Mouse (Mus musculus): ENCODE results near the gene Mboat2. TPM values are rescaled to one million over a fixed set of nuclear protein-coding genes. Genes with fewer than 3 reads are reported as not detected.

Mboat2 gene
- polyA plus RNA-seq, 1 experiment, result 6.2 TPM

DNA sequence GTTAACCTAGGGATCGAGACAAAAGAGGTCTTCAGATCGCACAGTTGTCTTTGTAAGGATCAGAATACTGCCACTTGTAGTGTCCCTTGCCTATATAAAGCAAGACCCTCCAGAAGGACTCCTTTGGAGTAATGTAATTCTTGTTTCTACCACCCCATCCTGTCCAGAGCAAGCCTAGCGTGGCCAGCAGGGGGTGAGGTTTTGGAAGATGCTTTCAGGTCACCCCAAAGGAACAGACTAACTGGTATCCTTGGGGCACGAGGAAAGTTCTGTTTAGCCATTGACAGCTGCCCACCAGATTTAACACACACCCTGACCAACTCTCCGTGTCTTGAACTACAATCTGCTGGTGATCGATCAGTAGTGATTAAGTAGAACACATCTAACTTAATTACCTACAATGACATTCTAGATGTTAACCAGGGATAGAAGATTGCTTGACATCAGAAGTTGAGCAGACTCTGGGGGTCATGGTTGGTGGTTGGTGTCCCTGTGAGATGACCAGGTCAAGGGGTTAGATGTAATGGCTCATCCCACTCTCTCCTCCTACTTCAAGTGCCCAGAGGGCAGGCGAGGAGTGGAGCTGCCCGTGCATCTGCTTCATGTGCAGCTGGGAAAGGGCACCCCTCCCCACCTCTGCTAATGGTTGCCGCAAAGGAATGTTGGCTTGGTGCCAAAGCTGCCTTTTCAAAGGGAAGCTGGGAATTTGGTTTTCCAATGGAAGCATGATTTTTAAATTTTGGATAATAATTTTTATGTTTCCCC is 10.6 kb downstream of the Mboat2 start:
- H3K27ac ChIP-seq (ENCODE audit: insufficient read depth, low read depth, low read length), result no peak overlapping the region
- H3K27me3 ChIP-seq (replicated peaks; ENCODE audit: control insufficient read depth, insufficient read depth, low read length), result no peaks in the 10 kb centered on the region
- H3K36me3 ChIP-seq (ENCODE audit: control insufficient read depth, insufficient read depth, low read length), result no peaks in the 10 kb centered on the region
- no peak for TF ChIP-seq POLR2A (IDR thresholded peaks at IDR 0.05; ENCODE audit: low read depth, low read length)
- TF ChIP-seq CTCF (conservative IDR thresholded peaks at IDR 0.05; ENCODE audit: insufficient read depth, insufficient read length, low read depth, low read length), result no peak
- peaks cover 2% of the 10 kb centered on the region; the same call in 1 of the 2 replicates for H3K4me1 ChIP-seq (ENCODE audit: control insufficient read depth, insufficient read depth, low read length)
- H3K4me3 ChIP-seq (ENCODE audit: insufficient read depth, low read depth, low read length), result no peak overlapping the region
- peak; percentile 40 for DNase-seq
- WGBS, result 56% methylated on average over 9 of the region's 9 CpGs

DNA sequence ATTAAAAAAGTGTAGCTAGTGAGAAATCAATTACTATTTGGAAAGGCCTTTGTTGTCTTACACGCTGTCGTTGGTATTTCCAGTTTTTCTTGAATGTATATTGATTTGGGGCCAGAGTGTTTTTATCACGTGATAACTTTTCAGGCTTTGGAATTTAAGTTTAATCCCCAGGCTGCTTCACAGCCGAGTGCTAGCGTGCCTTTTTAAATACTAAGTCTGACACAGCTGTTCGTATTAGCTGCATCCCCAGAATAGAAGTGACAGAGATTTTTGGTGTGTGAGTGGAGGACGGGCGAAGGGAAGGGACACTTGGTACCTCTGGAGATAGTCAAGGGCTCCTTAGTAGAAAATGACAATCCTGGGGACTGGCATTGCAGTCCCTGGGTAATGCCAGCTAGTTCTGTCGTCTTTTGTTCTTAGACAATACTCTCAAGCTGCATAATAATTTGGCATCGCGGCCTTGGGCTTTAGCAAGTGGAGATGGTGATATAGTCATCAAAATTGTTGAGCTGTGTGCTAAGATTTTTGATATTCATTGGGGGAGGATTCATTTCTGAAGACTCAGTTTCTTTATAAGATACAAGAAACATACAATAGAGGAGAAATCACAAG is 11.7 kb downstream of the Mboat2 start:
- H3K36me3 ChIP-seq (ENCODE audit: control insufficient read depth, insufficient read depth, low read length), result no peaks in the 10 kb centered on the region
- DNase-seq, result no peak
- TF ChIP-seq CTCF (conservative IDR thresholded peaks at IDR 0.05; ENCODE audit: insufficient read depth, insufficient read length, low read depth, low read length) (no peak), POLR2A (IDR thresholded peaks at IDR 0.05; ENCODE audit: low read depth, low read length) (no peak)
- WGBS, result 72% methylated on average over 11 of the region's 11 CpGs
- H3K27ac ChIP-seq (ENCODE audit: insufficient read depth, low read depth, low read length), result no peak overlapping the region
- peaks cover 2% of the 10 kb centered on the region; the same call in 1 of the 2 replicates for H3K4me1 ChIP-seq (ENCODE audit: control insufficient read depth, insufficient read depth, low read length)
- no peak overlapping the region for H3K4me3 ChIP-seq (ENCODE audit: insufficient read depth, low read depth, low read length)
- no peaks in the 10 kb centered on the region for H3K27me3 ChIP-seq (replicated peaks; ENCODE audit: control insufficient read depth, insufficient read depth, low read length)

DNA sequence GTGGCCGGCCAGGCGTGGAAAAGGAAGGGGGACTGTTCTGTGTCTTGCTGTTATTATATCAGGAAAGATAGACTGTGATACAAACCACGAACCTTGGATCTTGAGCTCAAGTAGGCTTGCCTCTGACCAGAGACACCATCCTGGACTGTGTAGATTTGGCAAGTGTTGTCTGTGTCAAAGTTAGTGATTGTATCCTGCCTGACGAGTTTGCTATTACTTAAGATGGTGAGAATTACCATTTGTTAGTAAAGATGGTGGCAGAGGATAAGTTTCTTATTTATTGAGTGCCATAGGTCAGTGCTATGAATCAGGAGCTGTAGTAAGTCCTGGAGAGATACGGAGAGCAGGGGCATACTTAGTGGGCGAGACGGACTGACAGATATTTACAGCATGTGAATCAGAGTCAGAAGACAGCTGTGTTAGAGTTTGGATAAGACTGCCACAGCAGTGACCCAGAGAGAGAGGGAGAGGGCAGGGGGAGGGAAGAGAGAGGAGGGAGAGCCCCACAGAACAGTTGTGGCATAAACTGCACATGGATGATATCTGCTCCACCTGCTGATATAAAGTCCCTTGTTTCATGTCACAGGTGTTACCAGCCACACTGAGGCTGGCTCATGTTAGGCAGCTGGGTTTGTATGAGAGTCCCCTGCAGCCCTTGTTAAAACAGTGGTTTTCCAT is 12.9 kb downstream of the Mboat2 start:
- H3K27ac ChIP-seq (ENCODE audit: insufficient read depth, low read depth, low read length), result no peak overlapping the region
- H3K27me3 ChIP-seq (replicated peaks; ENCODE audit: control insufficient read depth, insufficient read depth, low read length), result no peaks in the 10 kb centered on the region
- WGBS, result 44% methylated on average over 7 of the region's 7 CpGs
- no peaks in the 10 kb centered on the region for H3K36me3 ChIP-seq (ENCODE audit: control insufficient read depth, insufficient read depth, low read length)
- DNase-seq, result no peak
- peaks cover 2% of the 10 kb centered on the region; the same call in 1 of the 2 replicates for H3K4me1 ChIP-seq (ENCODE audit: control insufficient read depth, insufficient read depth, low read length)
- no peak overlapping the region for H3K4me3 ChIP-seq (ENCODE audit: insufficient read depth, low read depth, low read length)
- TF ChIP-seq CTCF (conservative IDR thresholded peaks at IDR 0.05; ENCODE audit: insufficient read depth, insufficient read length, low read depth, low read length) (no peak), POLR2A (IDR thresholded peaks at IDR 0.05; ENCODE audit: low read depth, low read length) (no peak)

GRCm38 (mm10) chr12:24845344-24845743 is 14.7 kb downstream of the Mboat2 start:
- DNase-seq, result peak; percentile 19
- no peak overlapping the region for H3K27ac ChIP-seq (ENCODE audit: insufficient read depth, low read depth, low read length)
- no peaks in the 10 kb centered on the region for H3K36me3 ChIP-seq (ENCODE audit: control insufficient read depth, insufficient read depth, low read length)
- no peak overlapping the region for H3K4me3 ChIP-seq (ENCODE audit: insufficient read depth, low read depth, low read length)
- no peaks in the 10 kb centered on the region for H3K27me3 ChIP-seq (replicated peaks; ENCODE audit: control insufficient read depth, insufficient read depth, low read length)
- TF ChIP-seq CTCF (conservative IDR thresholded peaks at IDR 0.05; ENCODE audit: insufficient read depth, insufficient read length, low read depth, low read length) (peak; percentile 38; the same call in 1 of the 2 replicates), POLR2A (IDR thresholded peaks at IDR 0.05; ENCODE audit: low read depth, low read length) (no peak)
- WGBS, result 78% methylated on average over 4 of the region's 4 CpGs
- peaks cover 2% of the 10 kb centered on the region; the same call in 1 of the 2 replicates for H3K4me1 ChIP-seq (ENCODE audit: control insufficient read depth, insufficient read depth, low read length)

DNA sequence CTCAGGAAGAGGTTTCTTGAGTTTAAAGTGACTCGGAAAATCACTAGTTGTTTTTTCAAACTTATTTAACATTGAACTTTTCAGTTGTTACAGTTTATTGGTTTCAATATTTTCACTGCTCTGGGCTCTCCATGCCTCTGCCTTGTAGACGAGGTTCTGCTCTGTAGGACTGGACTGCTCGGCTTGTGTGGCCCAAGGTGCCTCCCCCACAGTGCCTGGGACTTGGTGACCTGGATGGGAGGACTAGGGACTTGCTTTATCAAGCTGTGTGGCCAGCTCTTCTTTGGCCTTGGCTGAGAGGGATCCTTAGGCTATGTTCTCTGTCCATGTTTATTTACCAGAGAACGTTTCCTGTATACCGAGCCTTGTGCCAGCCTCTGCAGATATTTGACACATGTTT is 17.4 kb downstream of the Mboat2 start:
- Histone ChIP-seq H3K4me3 (ENCODE audit: insufficient read depth, low read depth, low read length) (no peak overlapping the region), H3K36me3 (ENCODE audit: control insufficient read depth, insufficient read depth, low read length) (no peaks in the 10 kb centered on the region), H3K27ac (ENCODE audit: insufficient read depth, low read depth, low read length) (no peak overlapping the region), H3K4me1 (ENCODE audit: control insufficient read depth, insufficient read depth, low read length) (no peaks in the 10 kb centered on the region), H3K27me3 (replicated peaks; ENCODE audit: control insufficient read depth, insufficient read depth, low read length) (no peaks in the 10 kb centered on the region)
- 66% methylated on average over 5 of the region's 5 CpGs for WGBS
- DNase-seq, result no peak
- TF ChIP-seq CTCF (conservative IDR thresholded peaks at IDR 0.05; ENCODE audit: insufficient read depth, insufficient read length, low read depth, low read length) (no peak), POLR2A (IDR thresholded peaks at IDR 0.05; ENCODE audit: low read depth, low read length) (no peak)

GRCm38 (mm10) chr12:24857354-24857753 is 26.7 kb downstream of the Mboat2 start:
- TF ChIP-seq POLR2A (IDR thresholded peaks at IDR 0.05; ENCODE audit: low read depth, low read length) (no peak), CTCF (conservative IDR thresholded peaks at IDR 0.05; ENCODE audit: insufficient read depth, insufficient read length, low read depth, low read length) (no peak)
- no peaks in the 10 kb centered on the region for H3K36me3 ChIP-seq (ENCODE audit: control insufficient read depth, insufficient read depth, low read length)
- no peak overlapping the region for H3K4me3 ChIP-seq (ENCODE audit: insufficient read depth, low read depth, low read length)
- H3K27me3 ChIP-seq (replicated peaks; ENCODE audit: control insufficient read depth, insufficient read depth, low read length), result no peaks in the 10 kb centered on the region
- H3K4me1 ChIP-seq (ENCODE audit: control insufficient read depth, insufficient read depth, low read length), result 0 out of 2 replicates have a peak, but pooled peaks cover 4% of the 10 kb centered on the region
- DNase-seq, result no peak
- no peak overlapping the region for H3K27ac ChIP-seq (ENCODE audit: insufficient read depth, low read depth, low read length)
- WGBS, result 66% methylated on average over 5 of the region's 5 CpGs

DNA sequence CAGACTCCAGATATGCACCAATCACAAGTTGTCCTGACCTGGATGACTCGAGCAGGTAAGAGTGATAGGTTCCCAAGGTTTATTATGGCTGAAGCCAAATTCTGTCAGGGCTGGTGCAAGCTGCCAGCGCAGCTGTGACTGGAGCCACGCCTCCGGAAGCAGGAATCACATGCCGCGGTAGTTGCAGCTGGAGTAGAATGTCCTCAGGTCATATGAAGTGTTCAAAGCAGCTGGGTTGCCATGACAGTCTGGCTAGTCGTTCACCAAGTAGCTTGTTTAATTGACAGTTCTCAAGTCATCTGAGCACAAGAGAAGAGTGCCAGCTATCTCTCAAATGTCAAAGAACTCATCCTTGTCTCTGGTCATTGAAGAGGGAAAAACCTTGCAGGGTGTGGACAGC is 28.7 kb downstream of the Mboat2 start:
- Histone ChIP-seq H3K4me1 (ENCODE audit: control insufficient read depth, insufficient read depth, low read length) (0 out of 2 replicates have a peak, but pooled peaks cover 4% of the 10 kb centered on the region), H3K27me3 (replicated peaks; ENCODE audit: control insufficient read depth, insufficient read depth, low read length) (no peaks in the 10 kb centered on the region), H3K36me3 (ENCODE audit: control insufficient read depth, insufficient read depth, low read length) (no peaks in the 10 kb centered on the region), H3K27ac (ENCODE audit: insufficient read depth, low read depth, low read length) (no peak overlapping the region), H3K4me3 (ENCODE audit: insufficient read depth, low read depth, low read length) (no peak overlapping the region)
- WGBS, result 44% methylated on average over 7 of the region's 7 CpGs
- no peak for DNase-seq
- TF ChIP-seq CTCF (conservative IDR thresholded peaks at IDR 0.05; ENCODE audit: insufficient read depth, insufficient read length, low read depth, low read length), result no peak
- TF ChIP-seq POLR2A (IDR thresholded peaks at IDR 0.05; ENCODE audit: low read depth, low read length), result no peak

All from kidney, adult 2 months (tissue).